9 mouse cellular contexts compared by ENCODE assay signal in genomic region chr13:114896751-114897386, GRCm38 (mm10). TPM values are rescaled to one million over a fixed set of nuclear protein-coding genes. Genes with fewer than 3 reads are reported as not detected.
DNase-seq lines count a peak whose midpoint lies in the region; ATAC-seq and TF ChIP-seq lines count a peak whose summit lies in the region.
"Had no signal": no experiment of that assay in that cellular context is flagged by ENCODE, and none has a peak within 500 bp of the region (broad histone marks: within the 10 kb centered on the region; RNA-seq: fewer than 3 reads in every experiment).

No protein-coding gene starts in this region.

- 84% methylated on average over 10 of the region's 10 CpGs for WGBS in midbrain, embryonic 12.5 days
- WGBS in midbrain, postnatal 0 days: 82% methylated on average over 10 of the region's 10 CpGs
- 57% methylated on average over 10 of the region's 10 CpGs for WGBS in heart, embryonic 13.5 days
- 66% methylated on average over 10 of the region's 10 CpGs for WGBS in stomach, embryonic 15.5 days
- WGBS in forebrain, embryonic 14.5 days: 85% methylated on average over 10 of the region's 10 CpGs

- H3K27me3 ChIP-seq in midbrain, embryonic 12.5 days: no peaks in the 10 kb centered on the region
- H3K27me3 ChIP-seq in midbrain, postnatal 0 days (ENCODE audit: insufficient read depth, low read length): no peaks in the 10 kb centered on the region
- no peaks in the 10 kb centered on the region for H3K27me3 ChIP-seq in heart, embryonic 13.5 days (replicated peaks)
- no peaks in the 10 kb centered on the region for H3K27me3 ChIP-seq in stomach, embryonic 15.5 days (replicated peaks)
- H3K27me3 ChIP-seq in forebrain, embryonic 14.5 days (replicated peaks; ENCODE audit: control insufficient read depth, insufficient read depth, low read length): no peaks in the 10 kb centered on the region
- H3K27me3 ChIP-seq: embryonic facial prominence, embryonic 13.5 days had no signal

- TF ChIP-seq CTCF in midbrain, postnatal 0 days (IDR thresholded peaks at IDR 0.05): no peak

- ATAC-seq in midbrain, embryonic 12.5 days (ENCODE audit: low FRiP score, low read depth): peak; percentile 34; the same call in 1 of the 2 replicates
- no peak for ATAC-seq in midbrain, postnatal 0 days (ENCODE audit: low FRiP score)
- no peak for ATAC-seq in heart, embryonic 13.5 days (ENCODE audit: extremely low read depth, insufficient number of reproducible peaks, low FRiP score, low TSS enrichment)
- no peak for ATAC-seq in stomach, embryonic 15.5 days (ENCODE audit: insufficient read depth, low FRiP score, low read depth)
- no peak for ATAC-seq in forebrain, embryonic 14.5 days

- H3K4me1 ChIP-seq in midbrain, embryonic 12.5 days: no peaks in the 10 kb centered on the region
- no peaks in the 10 kb centered on the region for H3K4me1 ChIP-seq in midbrain, postnatal 0 days (ENCODE audit: insufficient read depth, low read length)
- H3K4me1 ChIP-seq in heart, embryonic 13.5 days: peaks cover 18% of the 10 kb centered on the region
- no peaks in the 10 kb centered on the region for H3K4me1 ChIP-seq in stomach, embryonic 15.5 days
- H3K4me1 ChIP-seq in forebrain, embryonic 14.5 days (ENCODE audit: control insufficient read depth, insufficient read depth, low read length): no peaks in the 10 kb centered on the region
- H3K4me1 ChIP-seq: embryonic facial prominence, embryonic 13.5 days had no signal

- no peak for DNase-seq in midbrain, postnatal 0 days (ENCODE audit: low spot score)
- DNase-seq in kidney, postnatal 36 days: peak; percentile 58 to 73
- DNase-seq in cerebellum, postnatal 4 days (ENCODE audit: low spot score in 2 of 2): no peak
- no peak for DNase-seq in layer of hippocampus, adult 9-10 months (ENCODE audit: low spot score)
- DNase-seq in forebrain, embryonic 14.5 days (ENCODE audit: low spot score): no peak

- H3K36me3 ChIP-seq in midbrain, embryonic 12.5 days: no peaks in the 10 kb centered on the region
- no peaks in the 10 kb centered on the region for H3K36me3 ChIP-seq in midbrain, postnatal 0 days (ENCODE audit: insufficient read depth, low read length)
- H3K36me3 ChIP-seq in heart, embryonic 13.5 days: no peaks in the 10 kb centered on the region
- no peaks in the 10 kb centered on the region for H3K36me3 ChIP-seq in stomach, embryonic 15.5 days
- no peaks in the 10 kb centered on the region for H3K36me3 ChIP-seq in forebrain, embryonic 14.5 days (ENCODE audit: control insufficient read depth, insufficient read depth, low read length)
- H3K36me3 ChIP-seq: embryonic facial prominence, embryonic 13.5 days had no signal

- H3K4me2 ChIP-seq in midbrain, embryonic 12.5 days (replicated peaks): no peak overlapping the region
- no peak overlapping the region for H3K4me2 ChIP-seq in midbrain, postnatal 0 days (ENCODE audit: low read depth, low read length, poor library complexity, severe bottlenecking)
- no peak overlapping the region for H3K4me2 ChIP-seq in heart, embryonic 13.5 days
- H3K4me2 ChIP-seq in stomach, embryonic 15.5 days: no peak overlapping the region
- H3K4me2 ChIP-seq in forebrain, embryonic 14.5 days (ENCODE audit: low read length): no peak overlapping the region
- H3K4me2 ChIP-seq: embryonic facial prominence, embryonic 13.5 days had no signal

- no peak overlapping the region for H3K9ac ChIP-seq in midbrain, embryonic 12.5 days (replicated peaks)
- H3K9ac ChIP-seq in midbrain, postnatal 0 days (replicated peaks; ENCODE audit: low read length, poor library complexity, severe bottlenecking): no peak overlapping the region
- H3K9ac ChIP-seq in heart, embryonic 13.5 days: no peak overlapping the region
- no peak overlapping the region for H3K9ac ChIP-seq in stomach, embryonic 15.5 days
- no peak overlapping the region for H3K9ac ChIP-seq in forebrain, embryonic 14.5 days (ENCODE audit: low read length)
- H3K9ac ChIP-seq: embryonic facial prominence, embryonic 13.5 days had no signal

- no peak overlapping the region for H3K4me3 ChIP-seq in midbrain, embryonic 12.5 days
- H3K4me3 ChIP-seq in midbrain, postnatal 0 days (ENCODE audit: low read depth, low read length): no peak overlapping the region
- no peak overlapping the region for H3K4me3 ChIP-seq in heart, embryonic 13.5 days
- no peak overlapping the region for H3K4me3 ChIP-seq in stomach, embryonic 15.5 days (replicated peaks)
- H3K4me3 ChIP-seq in forebrain, embryonic 14.5 days (ENCODE audit: low read depth, low read length): no peak overlapping the region
- H3K4me3 ChIP-seq: embryonic facial prominence, embryonic 13.5 days had no signal

- no peaks in the 10 kb centered on the region for H3K9me3 ChIP-seq in midbrain, embryonic 12.5 days
- H3K9me3 ChIP-seq in midbrain, postnatal 0 days (ENCODE audit: low read length): no peaks in the 10 kb centered on the region
- H3K9me3 ChIP-seq in heart, embryonic 13.5 days: no peaks in the 10 kb centered on the region
- H3K9me3 ChIP-seq in stomach, embryonic 15.5 days: no peaks in the 10 kb centered on the region
- no peaks in the 10 kb centered on the region for H3K9me3 ChIP-seq in forebrain, embryonic 14.5 days (replicated peaks; ENCODE audit: control insufficient read depth, low read length)
- H3K9me3 ChIP-seq: embryonic facial prominence, embryonic 13.5 days had no signal

- no peak overlapping the region for H3K27ac ChIP-seq in midbrain, embryonic 12.5 days (replicated peaks)
- no peak overlapping the region for H3K27ac ChIP-seq in midbrain, postnatal 0 days (ENCODE audit: low read depth, low read length)
- H3K27ac ChIP-seq in heart, embryonic 13.5 days (replicated peaks): peak overlapping the region; percentile 68
- peak overlapping the region; percentile 57 for H3K27ac ChIP-seq in stomach, embryonic 15.5 days
- no peak overlapping the region for H3K27ac ChIP-seq in forebrain, embryonic 14.5 days (ENCODE audit: low read depth, low read length)
- H3K27ac ChIP-seq: embryonic facial prominence, embryonic 13.5 days had no signal

RNA-seq across cellular contexts. Expression of gene Itga2, which starts 35.0 kb away (rescaled TPM):
- 1.8 and 2.2 TPM in 2 replicates for polyA plus RNA-seq in midbrain, embryonic 12.5 days (2016; fragmentation: Nextera tagmentation; extraction: Ambion mirVana)
- 0.80 and 1.1 TPM in 2 replicates for total RNA-seq in midbrain, postnatal 0 days (2014; rRNA removed)
- 0.31 and 0.39 TPM in 2 replicates for polyA plus RNA-seq in midbrain, postnatal 0 days (2015; fragmentation: Nextera tagmentation; extraction: Ambion mirVana)
- 2.4 TPM in 2 replicates for polyA plus RNA-seq in heart, embryonic 13.5 days (2015; fragmentation: Nextera tagmentation; extraction: Ambion mirVana)
- polyA plus RNA-seq in stomach, embryonic 15.5 days (2015; fragmentation: Nextera tagmentation; extraction: Ambion mirVana): 8.6 and 9.2 TPM in 2 replicates
- polyA plus RNA-seq in forebrain, embryonic 14.5 days (2014; fragmentation: Nextera tagmentation; extraction: Ambion mirVana): 2.0 and 2.7 TPM in 2 replicates

Comparison
In these comparisons a context has a peak if more than half of its experiments do, and no peak if none do; other contexts are left out.
1. H3K27ac ChIP-seq: peak in heart, embryonic 13.5 days (single experiment) and stomach, embryonic 15.5 days (single experiment); none in midbrain, embryonic 12.5 days (single experiment), midbrain, postnatal 0 days (single experiment) and forebrain, embryonic 14.5 days (single experiment).
2. DNase-seq: peak in kidney, postnatal 36 days (2 of 2); none in midbrain, postnatal 0 days (single experiment), cerebellum, postnatal 4 days (0 of 2), layer of hippocampus, adult 9-10 months (single experiment) and forebrain, embryonic 14.5 days (single experiment).